Mouse (Mus musculus) stomach, adult 2 months (tissue): Measurements from ENCODE around the gene Tle2. TPM values are rescaled to one million over a fixed set of nuclear protein-coding genes. Genes with fewer than 3 reads are reported as not detected.

Experiments used
- polyA plus RNA-seq: library from polyadenylated mRNA; depleted of rRNA; stranded (reverse); fragments of >200 nt; gene quantifications from 2 replicates; pipeline ENCODE4 v1.2.3, GENCODE M21; 2012; rRNA removed

Gene Tle2
- polyA plus RNA-seq, result 56.0 and 71.7 TPM in 2 replicates

DNA sequence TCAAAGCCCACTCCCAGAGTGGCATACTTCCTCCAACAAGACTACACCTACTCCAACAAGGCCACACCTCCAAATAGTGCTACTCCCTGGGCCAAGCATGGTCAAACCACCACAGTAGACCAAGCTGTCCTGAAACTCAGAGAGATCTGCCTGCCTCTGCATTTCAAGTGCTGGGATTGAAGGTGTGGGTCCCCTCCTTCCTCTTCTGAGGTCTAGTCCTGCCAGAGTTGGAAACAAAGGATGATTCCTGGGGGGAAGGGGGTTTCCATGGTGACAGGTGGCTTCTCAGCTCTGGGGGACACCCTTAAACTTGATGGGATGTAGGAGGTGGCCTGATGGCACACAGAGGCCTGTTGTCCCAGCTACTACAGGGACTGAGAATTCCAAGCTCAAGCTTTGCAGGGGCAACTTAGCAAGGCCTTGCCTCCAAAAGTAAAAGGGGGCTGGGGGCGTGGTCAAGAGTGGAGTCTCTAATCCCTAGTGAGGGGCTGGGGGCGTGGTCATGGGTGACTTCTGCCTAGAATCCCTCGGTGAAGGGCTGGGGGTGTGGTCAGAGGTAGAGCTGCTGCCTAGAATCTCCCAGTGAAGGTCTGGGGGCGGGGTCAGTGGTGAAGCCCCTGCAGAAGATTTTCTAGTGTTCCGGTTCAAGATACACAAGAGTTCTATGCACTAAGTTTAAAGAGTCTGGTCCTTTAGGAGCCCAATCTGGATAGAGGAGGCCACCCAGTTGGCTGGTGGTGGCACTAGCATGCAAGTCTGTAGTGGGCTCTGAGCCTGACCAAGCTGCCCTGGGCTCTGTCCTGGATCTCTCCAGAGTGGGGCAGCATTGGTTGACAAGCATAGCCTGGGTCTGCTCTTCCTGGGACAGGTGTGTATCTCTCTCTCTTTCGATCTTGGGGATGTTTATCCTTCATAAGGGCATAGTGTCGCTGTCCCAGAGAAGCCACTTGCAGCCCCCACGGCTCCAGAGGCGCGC is at the start of gene Tle2:
Tle2 (plus strand) TSS at position 481 of the 976 bp plus-strand sequence.

DNA sequence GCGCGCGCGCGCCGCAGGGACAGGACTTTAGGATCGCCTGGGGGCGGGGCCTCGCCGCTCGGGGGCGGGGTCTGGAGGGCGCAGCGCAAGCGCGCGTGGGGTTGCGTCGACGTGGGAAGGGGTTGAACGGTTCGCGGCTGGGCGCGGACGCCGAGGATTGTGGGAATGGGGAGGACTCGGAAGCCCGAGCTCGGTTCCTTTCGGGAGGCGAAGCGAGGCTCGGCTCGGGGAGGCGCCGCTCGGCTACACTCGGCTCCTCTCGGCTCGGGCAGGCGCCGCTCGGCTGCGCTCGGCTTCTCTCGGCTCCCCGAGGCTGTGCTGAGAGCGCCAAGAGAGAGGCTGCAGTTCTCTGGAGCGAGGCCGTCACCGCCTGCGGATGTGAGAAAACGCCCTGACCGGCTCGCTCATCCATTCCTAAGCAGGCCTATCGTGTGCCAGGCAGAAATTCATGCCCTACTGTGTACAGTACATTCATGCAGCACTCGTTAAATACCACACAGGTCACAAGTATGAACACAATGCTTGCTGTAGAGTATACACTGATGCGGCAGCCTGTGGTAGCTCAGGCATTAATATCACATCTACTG is 29.1 kb upstream of the Tle2 start, which contains the start of gene Gna11:
Gna11 (minus strand) TSS at position 30 of the 587 bp plus-strand sequence.

DNA sequence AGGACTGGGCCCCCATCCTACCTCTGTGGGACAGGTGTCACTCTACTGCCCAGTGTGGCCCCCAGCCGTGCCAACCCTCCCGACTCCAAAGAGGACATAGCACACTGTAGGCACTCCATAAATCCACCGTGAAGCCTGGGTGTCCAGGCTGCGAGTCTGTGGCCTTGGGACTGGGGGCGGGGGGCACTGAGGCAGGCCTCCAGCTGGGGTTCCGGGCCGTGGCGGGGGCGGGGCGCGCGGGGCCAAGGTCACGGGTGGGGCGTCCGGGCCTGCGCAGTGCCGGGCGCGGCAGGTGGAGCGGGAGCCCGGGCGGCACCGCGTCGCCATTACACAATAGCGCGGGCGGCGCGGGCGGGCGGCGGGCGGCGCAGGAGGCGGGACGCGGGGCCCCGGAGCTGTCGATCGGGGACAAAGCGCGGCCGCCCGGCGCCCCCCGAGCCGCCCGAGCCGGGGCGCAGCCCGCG is 15.2 kb upstream of the Tle2 start, which contains the start of gene Aes:
Aes (plus strand) TSS at position 326 of the 464 bp plus-strand sequence.

DNA sequence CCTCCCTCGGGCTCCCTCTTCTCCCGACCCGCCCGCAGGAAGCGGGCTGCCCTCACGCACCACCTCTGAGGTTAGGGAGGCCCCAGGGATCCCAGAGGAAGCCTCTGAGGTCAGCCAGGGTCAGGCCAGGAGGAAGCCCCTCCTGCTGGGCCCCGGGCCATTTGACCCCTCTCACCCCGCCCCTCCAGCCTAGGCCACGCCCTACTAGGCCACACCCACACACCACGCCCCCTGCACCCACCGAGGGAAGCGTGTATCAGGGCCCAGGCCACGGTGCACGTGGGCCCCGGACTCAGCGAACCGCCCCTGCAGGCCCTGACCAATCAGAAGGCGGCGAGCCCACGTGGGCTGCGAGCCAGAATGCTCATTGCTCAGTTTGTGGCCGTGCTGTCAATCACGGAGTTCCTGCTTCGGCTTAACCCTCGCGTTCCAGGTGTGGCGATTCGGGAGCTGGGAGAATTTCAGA is 26.4 kb downstream of the Tle2 start, which contains the start of gene Tle6:
Tle6 (minus strand) TSS at position 336 of the 466 bp plus-strand sequence.

DNA sequence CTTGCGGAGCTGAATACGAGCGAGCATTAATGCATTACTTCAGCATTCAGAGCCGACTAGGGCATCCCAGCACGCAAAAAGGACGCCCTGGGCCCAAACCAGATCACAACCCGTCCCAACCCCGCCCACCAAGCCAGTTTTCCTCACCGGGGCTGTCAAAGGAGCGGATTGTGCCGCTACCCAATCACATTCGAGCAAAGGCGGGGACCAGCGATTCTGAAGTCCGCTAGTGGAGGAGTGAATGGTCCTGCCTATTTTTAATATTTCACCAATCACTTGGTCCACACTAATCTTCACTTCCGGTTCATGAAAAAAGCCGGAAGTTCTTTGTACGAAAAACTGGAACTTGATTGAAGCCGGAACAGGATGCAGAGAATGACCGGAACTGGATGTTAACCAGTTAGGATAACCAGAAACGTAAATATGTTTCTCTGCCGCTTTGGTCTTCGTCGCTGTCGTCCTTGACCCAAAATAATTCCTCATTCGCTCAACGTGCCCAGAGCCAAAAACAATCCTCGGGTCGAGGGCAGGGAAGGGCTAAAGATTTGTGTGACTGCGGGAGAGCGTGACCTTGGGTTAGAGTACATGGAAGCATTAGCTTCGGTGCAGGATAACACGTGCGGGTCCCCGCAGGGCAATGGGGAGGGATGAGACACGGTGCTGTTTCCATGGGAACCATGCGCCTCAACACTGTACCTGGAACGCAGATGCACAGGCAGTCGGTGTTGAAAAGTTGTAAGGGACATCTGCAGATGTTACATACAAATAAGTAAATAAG is 31.8 kb downstream of the Tle2 start, which contains the start of gene BC025920:
BC025920 (plus strand) TSS at position 297 of the 778 bp plus-strand sequence.

DNA sequence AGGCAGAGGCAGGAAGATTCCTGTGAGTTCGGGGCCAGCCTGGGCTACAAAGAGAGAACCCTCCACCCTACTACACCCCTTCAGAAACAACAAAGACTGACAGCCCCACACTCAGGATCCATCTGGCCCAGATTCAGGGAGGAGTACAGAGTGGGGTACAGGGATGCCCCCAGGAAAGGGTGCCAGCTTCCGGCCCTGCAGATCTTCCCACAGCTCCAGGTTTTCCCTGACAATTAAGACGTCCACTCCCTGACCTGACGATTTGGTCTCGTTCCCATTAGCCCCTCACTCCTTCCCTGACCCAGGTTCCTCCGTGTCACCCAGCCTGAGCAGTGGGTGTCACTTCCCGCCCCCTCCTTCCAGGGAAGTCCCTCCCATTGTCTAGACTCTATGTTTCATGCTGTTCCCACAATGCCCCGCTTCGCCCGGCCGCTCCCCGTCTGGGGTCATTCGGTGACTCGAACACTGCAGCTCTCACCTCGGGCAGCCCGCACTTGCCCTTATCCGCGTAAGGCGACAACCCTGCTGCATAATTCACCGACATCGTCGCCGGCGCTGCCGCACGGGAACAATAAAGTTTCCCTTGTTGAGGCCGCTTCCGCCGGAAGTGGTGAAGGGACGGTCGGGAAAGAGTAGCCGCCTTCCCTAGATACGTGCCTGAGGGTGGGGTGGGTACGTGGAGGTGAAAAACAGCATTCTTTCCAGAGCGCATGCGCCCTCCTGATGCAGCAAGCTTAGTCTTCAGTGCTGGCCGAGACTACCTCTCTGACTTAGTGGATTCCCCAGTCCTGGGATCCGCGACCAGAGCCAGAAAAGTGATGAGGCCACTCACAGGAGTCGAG is 52.9 kb downstream of the Tle2 start, which contains the start of gene Sirt6:
Sirt6 (minus strand) TSS at position 804 of the 842 bp plus-strand sequence.

DNA sequence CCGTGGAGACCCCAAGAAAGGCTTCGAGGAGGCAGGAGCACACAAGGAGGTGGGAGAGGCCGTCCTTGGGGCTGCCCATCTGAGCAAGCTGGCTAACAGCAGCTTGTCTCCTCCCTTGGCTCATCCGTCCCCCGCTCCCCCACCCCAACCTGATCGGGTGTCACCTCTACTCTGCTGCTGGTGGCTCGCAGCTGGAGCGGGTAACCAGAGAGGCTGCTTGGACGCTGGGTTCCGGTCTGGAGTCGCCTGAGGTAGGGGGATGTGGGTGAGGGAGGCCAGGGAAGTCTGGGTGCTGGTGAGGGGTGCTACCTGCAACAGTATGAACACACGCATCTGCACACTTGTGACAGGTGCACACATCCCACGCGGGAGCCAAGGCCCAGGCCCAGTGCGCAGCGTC is 54.0 kb downstream of the Tle2 start, which contains the start of gene Ankrd24:
Ankrd24 (plus strand) TSS at position 151 of the 400 bp plus-strand sequence.

Other genes starting within 250 kb of the Tle2 start
- gene Tbxa2r, start 245.8 kb upstream of the Tle2 start, polyA plus RNA-seq, result 17.8 and 29.6 TPM in 2 replicates
- 2.3 TPM in 2 replicates for gene Gipc3, start 231.3 kb upstream of the Tle2 start, polyA plus RNA-seq
- 95.3 and 125 TPM in 2 replicates for gene Hmg20b, start 224.1 kb upstream of the Tle2 start, polyA plus RNA-seq
- 11.1 and 23.8 TPM in 2 replicates for gene Mfsd12, start 217.1 kb upstream of the Tle2 start, polyA plus RNA-seq
- 229 and 346 TPM in 2 replicates for gene 4930404N11Rik, start 208.7 kb upstream of the Tle2 start, polyA plus RNA-seq
- gene Fzr1, start 196.0 kb upstream of the Tle2 start, polyA plus RNA-seq, result 64.1 and 71.5 TPM in 2 replicates
- 57.2 and 82.1 TPM in 2 replicates for gene Dohh, start 190.1 kb upstream of the Tle2 start, polyA plus RNA-seq
- gene Gm48551, start 190.1 kb upstream of the Tle2 start, polyA plus RNA-seq, result 0.54 and 0.88 TPM in 2 replicates
- gene Gm48552, start 185.6 kb upstream of the Tle2 start, polyA plus RNA-seq, result 1.4 and 1.7 TPM in 2 replicates
- 455 and 473 TPM in 2 replicates for gene Smim24, start 181.5 kb upstream of the Tle2 start, polyA plus RNA-seq
- 27.0 and 33.0 TPM in 2 replicates for gene Nfic, start 118.9 kb upstream of the Tle2 start, polyA plus RNA-seq
- gene Celf5, start 91.9 kb upstream of the Tle2 start, polyA plus RNA-seq, result 1.3 and 2.8 TPM in 2 replicates
- gene Ncln, start 78.2 kb upstream of the Tle2 start, polyA plus RNA-seq, result 147 and 177 TPM in 2 replicates
- gene S1pr4, start 74.4 kb upstream of the Tle2 start, polyA plus RNA-seq, result 1.6 and 3.7 TPM in 2 replicates
- gene Gna15, start 50.3 kb upstream of the Tle2 start, polyA plus RNA-seq, result 5.4 and 9.1 TPM in 2 replicates
- 64.5 and 66.0 TPM in 2 replicates for gene Gna11, start 29.4 kb upstream of the Tle2 start, polyA plus RNA-seq
- 1,576 and 2,275 TPM in 2 replicates for gene Aes, start 15.1 kb upstream of the Tle2 start, polyA plus RNA-seq
- 10.5 and 11.4 TPM in 2 replicates for gene Tle6, start 26.5 kb downstream of the Tle2 start, polyA plus RNA-seq
- 0.14 and 0.39 TPM in 2 replicates for gene BC025920, start 31.7 kb downstream of the Tle2 start, polyA plus RNA-seq
- gene Sirt6, start 53.2 kb downstream of the Tle2 start, polyA plus RNA-seq, result 18.8 and 22.3 TPM in 2 replicates
- 17.2 and 28.0 TPM in 2 replicates for gene Ankrd24, start 54.0 kb downstream of the Tle2 start, polyA plus RNA-seq
- 0.09 TPM in 1 of 2 replicates, not detected in the other for gene Gm10778, start 74.5 kb downstream of the Tle2 start, polyA plus RNA-seq
- gene Zfp433, start 130.3 kb downstream of the Tle2 start, polyA plus RNA-seq, result not detected in 2 replicates
- gene Gm3055, start 196.6 kb downstream of the Tle2 start, polyA plus RNA-seq, result not detected in 2 replicates
- not detected in 2 replicates for gene Gm4767, start 237.6 kb downstream of the Tle2 start, polyA plus RNA-seq